Mouse (Mus musculus) kidney, embryonic 15.5 days (tissue): ENCODE data around the gene Dnajc15. TPM values are rescaled to one million over a fixed set of nuclear protein-coding genes. Genes with fewer than 3 reads are reported as not detected.
"Not testable (repeated sequence)": the region's sequence is repeated elsewhere in the genome, so short reads cannot be mapped to it uniquely, and the experiment has no call there.

Experiments used
- ATAC-seq: fragments of 200-750 bp; cut with Nextera tagmentation; replicated peaks from 2 replicates; pipeline ENCODE4 v1.8.0; 2017; ENCODE audit warnings: moderate TSS enrichment; ENCODE audit not compliant: low FRiP score
- H3K27ac ChIP-seq: fragments of 300-500 bp; sonication (generic); 2 replicates; pipeline ENCODE4 v1.5.1; 2015; ENCODE audit warnings: mild to moderate bottlenecking, inconsistent platforms
- H3K27me3 ChIP-seq: fragments of 300-500 bp; sonication (generic); 2 replicates; pipeline ENCODE4 v1.6.1; 2015; ENCODE audit warnings: inconsistent platforms
- H3K36me3 ChIP-seq: fragments of 300-500 bp; sonication (generic); 2 replicates; pipeline ENCODE4 v1.6.1; 2015; ENCODE audit warnings: inconsistent platforms
- H3K4me1 ChIP-seq: fragments of 300-500 bp; sonication (generic); 2 replicates; pipeline ENCODE4 v1.6.1; 2015; ENCODE audit warnings: inconsistent platforms
- H3K4me2 ChIP-seq: fragments of 300-500 bp; sonication (generic); 2 replicates; pipeline ENCODE4 v1.6.1; 2015; ENCODE audit warnings: moderate library complexity, mild to moderate bottlenecking, inconsistent platforms
- H3K4me3 ChIP-seq: fragments of 300-500 bp; sonication (generic); replicated peaks from 2 replicates; pipeline ENCODE4 v1.5.1; 2015; ENCODE audit warnings: mild to moderate bottlenecking, inconsistent platforms
- H3K9ac ChIP-seq: fragments of 300-500 bp; sonication (generic); 2 replicates; pipeline ENCODE4 v1.6.1; 2015; ENCODE audit warnings: mild to moderate bottlenecking, inconsistent platforms
- H3K9me3 ChIP-seq: fragments of 300-500 bp; sonication (generic); replicated peaks from 2 replicates; pipeline ENCODE4 v1.6.1; 2016; ENCODE audit warnings: inconsistent platforms
- WGBS: fragments of 180-500 bp; shearing (Covaris S2); methylation state at CpG from one replicate; pipeline ENCODE4 v1.1.7; 2015; ENCODE audit warnings: mixed read lengths; 5-methylcytosine and 5-hydroxymethylcytosine counted together
- polyA plus RNA-seq: library from polyadenylated mRNA; unstranded; fragments of >200 nt; fragmentation: Nextera tagmentation; extraction: Ambion mirVana; gene quantifications from 2 replicates; pipeline ENCODE4 v1.2.1, GENCODE M21; 2015

Dnajc15 gene
- polyA plus RNA-seq, 1 experiment from 2014 or later, result 118 TPM

GRCm38 (mm10) chr14:77886376-77886775 is 11.5 kb upstream of the Dnajc15 start:
- no peak overlapping the region for H3K4me3 ChIP-seq
- H3K4me2 ChIP-seq, result no peak overlapping the region
- WGBS, result 80% methylated on average over 3 of the region's 3 CpGs
- no peak for ATAC-seq
- H3K36me3 ChIP-seq, result no peaks in the 10 kb centered on the region
- H3K9me3 ChIP-seq, result peaks cover 2% of the 10 kb centered on the region; the same call in 1 of the 2 replicates
- H3K27me3 ChIP-seq, result no peaks in the 10 kb centered on the region
- no peak overlapping the region for H3K27ac ChIP-seq
- H3K4me1 ChIP-seq, result no peaks in the 10 kb centered on the region
- no peak overlapping the region for H3K9ac ChIP-seq

GRCm38 (mm10) chr14:77882669-77883068 is 7.7 kb upstream of the Dnajc15 start:
- no peak overlapping the region for H3K4me3 ChIP-seq
- no peaks in the 10 kb centered on the region for H3K36me3 ChIP-seq
- H3K9me3 ChIP-seq, result no peaks in the 10 kb centered on the region
- no peak for ATAC-seq
- no peaks in the 10 kb centered on the region for H3K4me1 ChIP-seq
- no peak overlapping the region for H3K27ac ChIP-seq
- 80% methylated on average over 6 of the region's 6 CpGs for WGBS
- no peaks in the 10 kb centered on the region for H3K27me3 ChIP-seq
- no peak overlapping the region for H3K4me2 ChIP-seq
- no peak overlapping the region for H3K9ac ChIP-seq

GRCm38 (mm10) chr14:77881998-77882397 is 7.1 kb upstream of the Dnajc15 start:
- Histone ChIP-seq H3K4me2 (no peak overlapping the region), H3K9me3 (no peaks in the 10 kb centered on the region), H3K4me1 (no peaks in the 10 kb centered on the region), H3K27ac (no peak overlapping the region), H3K9ac (no peak overlapping the region), H3K36me3 (no peaks in the 10 kb centered on the region), H3K27me3 (no peaks in the 10 kb centered on the region), H3K4me3 (no peak overlapping the region)
- no peak for ATAC-seq
- 75% methylated on average over 1 of the region's 1 CpGs for WGBS

- H3K4me1 ChIP-seq, H3K27me3 ChIP-seq, H3K9ac ChIP-seq, H3K27ac ChIP-seq, H3K4me2 ChIP-seq, ATAC-seq, H3K9me3 ChIP-seq, H3K36me3 ChIP-seq, H3K4me3 ChIP-seq: not testable (repeated sequence)
- WGBS, result 85% methylated on average over 2 of the region's 2 CpGs
Observed at GRCm38 (mm10) chr14:77877876-77878275, 3.0 kb upstream of the Dnajc15 start.

- WGBS, result 82% methylated on average over 1 of the region's 1 CpGs
Observed at GRCm38 (mm10) chr14:77876199-77876598, 1.3 kb upstream of the Dnajc15 start.

GRCm38 (mm10) chr14:77871380-77871975 is 3.4 kb downstream of the Dnajc15 start:
- WGBS, result 89% methylated on average over 6 of the region's 6 CpGs
- H3K4me1 ChIP-seq, result no peaks in the 10 kb centered on the region
- no peak overlapping the region for H3K4me2 ChIP-seq
- no peak overlapping the region for H3K4me3 ChIP-seq
- H3K27ac ChIP-seq, result no peak overlapping the region
- H3K9me3 ChIP-seq, result no peaks in the 10 kb centered on the region
- no peak for ATAC-seq
- no peaks in the 10 kb centered on the region for H3K27me3 ChIP-seq
- no peak overlapping the region for H3K9ac ChIP-seq
- H3K36me3 ChIP-seq, result peaks cover 7% of the 10 kb centered on the region; the same call in 1 of the 2 replicates

More at GRCm38 (mm10) chr14:77876199-77876598, 1.3 kb upstream of the Dnajc15 start:
- no peaks in the 10 kb centered on the region for H3K4me1 ChIP-seq
- no peak overlapping the region for H3K4me3 ChIP-seq
- no peak overlapping the region for H3K4me2 ChIP-seq
- no peaks in the 10 kb centered on the region for H3K27me3 ChIP-seq
- H3K27ac ChIP-seq, result no peak overlapping the region
- ATAC-seq, result no peak
- no peaks in the 10 kb centered on the region for H3K36me3 ChIP-seq
- no peaks in the 10 kb centered on the region for H3K9me3 ChIP-seq
- H3K9ac ChIP-seq, result no peak overlapping the region

GRCm38 (mm10) chr14:77870926-77871325 is 4.0 kb downstream of the Dnajc15 start:
- Histone ChIP-seq H3K27me3 (no peaks in the 10 kb centered on the region), H3K9me3 (no peaks in the 10 kb centered on the region), H3K4me3 (no peak overlapping the region), H3K4me2 (no peak overlapping the region), H3K27ac (no peak overlapping the region), H3K36me3 (peaks cover 7% of the 10 kb centered on the region; the same call in 1 of the 2 replicates), H3K9ac (no peak overlapping the region), H3K4me1 (no peaks in the 10 kb centered on the region)
- 89% methylated on average over 3 of the region's 3 CpGs for WGBS
- no peak for ATAC-seq

- Histone ChIP-seq H3K27ac (no peak overlapping the region), H3K4me2 (no peak overlapping the region), H3K9ac (no peak overlapping the region), H3K4me1 (0 out of 2 replicates have a peak, but pooled peaks cover 4% of the 10 kb centered on the region), H3K36me3 (peaks cover 7% of the 10 kb centered on the region; the same call in 1 of the 2 replicates), H3K27me3 (no peaks in the 10 kb centered on the region), H3K4me3 (no peak overlapping the region), H3K9me3 (no peaks in the 10 kb centered on the region)
- WGBS, result 90% methylated on average over 5 of the region's 5 CpGs
- no peak for ATAC-seq
Observed at GRCm38 (mm10) chr14:77867601-77868000, 7.3 kb downstream of the Dnajc15 start.

- no peak for ATAC-seq
- no peak overlapping the region for H3K27ac ChIP-seq
- H3K27me3 ChIP-seq, result no peaks in the 10 kb centered on the region
- peaks cover 4% of the 10 kb centered on the region; the same call in 1 of the 2 replicates for H3K36me3 ChIP-seq
- H3K4me1 ChIP-seq, result 0 out of 2 replicates have a peak, but pooled peaks cover 4% of the 10 kb centered on the region
- H3K4me3 ChIP-seq, result no peak overlapping the region
- no peak overlapping the region for H3K9ac ChIP-seq
- no peaks in the 10 kb centered on the region for H3K9me3 ChIP-seq
- WGBS, result 89% methylated on average over 6 of the region's 6 CpGs
- H3K4me2 ChIP-seq, result no peak overlapping the region
Observed at GRCm38 (mm10) chr14:77864510-77864909, 10.4 kb downstream of the Dnajc15 start.

GRCm38 (mm10) chr14:77864051-77864450 is 10.9 kb downstream of the Dnajc15 start:
- no peaks in the 10 kb centered on the region for H3K27me3 ChIP-seq
- H3K4me1 ChIP-seq, result 0 out of 2 replicates have a peak, but pooled peaks cover 4% of the 10 kb centered on the region
- WGBS, result 85% methylated on average over 3 of the region's 3 CpGs
- H3K9ac ChIP-seq, result no peak overlapping the region
- ATAC-seq, result no peak
- no peaks in the 10 kb centered on the region for H3K9me3 ChIP-seq
- H3K36me3 ChIP-seq, result no peaks in the 10 kb centered on the region
- no peak overlapping the region for H3K4me2 ChIP-seq
- no peak overlapping the region for H3K27ac ChIP-seq
- H3K4me3 ChIP-seq, result no peak overlapping the region

- Histone ChIP-seq H3K4me3 (no peak overlapping the region), H3K27ac (no peak overlapping the region), H3K27me3 (no peaks in the 10 kb centered on the region), H3K9ac (no peak overlapping the region), H3K4me1 (0 out of 2 replicates have a peak, but pooled peaks cover 4% of the 10 kb centered on the region), H3K9me3 (no peaks in the 10 kb centered on the region; the same call in 1 of the 2 replicates), H3K36me3 (peaks cover 4% of the 10 kb centered on the region; the same call in 1 of the 2 replicates), H3K4me2 (no peak overlapping the region)
- no peak for ATAC-seq
- 41% methylated on average over 5 of the region's 5 CpGs for WGBS
Observed at GRCm38 (mm10) chr14:77860841-77861560, 13.9 kb downstream of the Dnajc15 start.

GRCm38 (mm10) chr14:77859894-77860293 is 15.0 kb downstream of the Dnajc15 start:
- no peak for ATAC-seq
- Histone ChIP-seq H3K9me3 (no peaks in the 10 kb centered on the region; the same call in 1 of the 2 replicates), H3K4me1 (0 out of 2 replicates have a peak, but pooled peaks cover 4% of the 10 kb centered on the region), H3K36me3 (peaks cover 6% of the 10 kb centered on the region; the same call in 1 of the 2 replicates), H3K9ac (no peak overlapping the region), H3K4me2 (no peak overlapping the region), H3K27ac (no peak overlapping the region), H3K27me3 (no peaks in the 10 kb centered on the region), H3K4me3 (no peak overlapping the region)
- WGBS, result 92% methylated on average over 1 of the region's 1 CpGs
